9 mouse cellular contexts compared by ENCODE assay signal in the genomic region with DNA sequence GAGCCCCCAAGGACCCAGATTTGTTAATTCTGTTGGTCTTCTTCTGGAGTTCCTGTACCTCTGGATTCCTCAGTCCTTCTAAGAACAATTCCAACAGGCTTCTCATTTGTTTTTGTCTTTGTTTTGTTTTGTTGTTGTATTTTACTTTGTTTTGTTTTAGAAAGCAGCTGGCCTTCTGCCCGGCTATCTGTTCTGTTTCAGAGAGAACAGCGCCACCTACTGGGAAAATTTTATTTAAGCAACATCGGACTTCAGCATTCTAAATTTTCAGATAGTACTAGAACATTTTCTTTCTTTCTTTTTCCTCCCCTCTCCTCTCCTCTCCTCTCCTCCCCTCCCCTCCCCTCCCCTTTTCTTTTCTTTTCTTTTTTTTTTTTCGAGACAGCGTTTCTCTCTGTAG.
DNase-seq lines count a peak whose midpoint lies in the region; ATAC-seq and TF ChIP-seq lines count a peak whose summit lies in the region.
"Had no signal": no experiment of that assay in that cellular context is flagged by ENCODE, and none has a peak within 500 bp of the region (broad histone marks: within the 10 kb centered on the region; RNA-seq: fewer than 3 reads in every experiment).

No protein-coding gene starts in this region.

- no peak for ATAC-seq in intestine, postnatal 0 days
- no peak for ATAC-seq in intestine, embryonic 15.5 days
- no peak for ATAC-seq in embryonic facial prominence, embryonic 14.5 days (ENCODE audit: low read depth)
- ATAC-seq in limb, embryonic 11.5 days (ENCODE audit: insufficient number of reproducible peaks, low FRiP score, low TSS enrichment, low read depth), result no peak

- no peak overlapping the region for H3K9ac ChIP-seq in intestine, postnatal 0 days (ENCODE audit: low read depth, low read length)
- H3K9ac ChIP-seq in intestine, embryonic 15.5 days, result no peak overlapping the region
- H3K9ac ChIP-seq in embryonic facial prominence, embryonic 14.5 days (ENCODE audit: low read depth, low read length), result no peak overlapping the region
- H3K9ac ChIP-seq in limb, embryonic 11.5 days (ENCODE audit: low read length), result no peak overlapping the region
- H3K9ac ChIP-seq: embryonic facial prominence, embryonic 15.5 days had no signal

- H3K4me1 ChIP-seq in intestine, postnatal 0 days (replicated peaks; ENCODE audit: control insufficient read depth, insufficient read depth, low read length), result no peaks in the 10 kb centered on the region
- H3K4me1 ChIP-seq in intestine, embryonic 15.5 days (replicated peaks), result no peaks in the 10 kb centered on the region
- H3K4me1 ChIP-seq in embryonic facial prominence, embryonic 14.5 days (ENCODE audit: control insufficient read depth, insufficient read depth, low read length), result no peaks in the 10 kb centered on the region
- 0 out of 2 replicates have a peak, but pooled peaks cover 2% of the 10 kb centered on the region for H3K4me1 ChIP-seq in limb, embryonic 11.5 days (ENCODE audit: control insufficient read depth, insufficient read depth, low read length)
- H3K4me1 ChIP-seq: embryonic facial prominence, embryonic 15.5 days had no signal

- no peak overlapping the region for H3K4me3 ChIP-seq in intestine, postnatal 0 days (ENCODE audit: low read depth, low read length)
- no peak overlapping the region for H3K4me3 ChIP-seq in intestine, embryonic 15.5 days (replicated peaks)
- no peak overlapping the region for H3K4me3 ChIP-seq in embryonic facial prominence, embryonic 14.5 days (ENCODE audit: low read depth, low read length)
- H3K4me3 ChIP-seq in limb, embryonic 11.5 days (ENCODE audit: low read depth, low read length), result no peak overlapping the region
- H3K4me3 ChIP-seq: embryonic facial prominence, embryonic 15.5 days had no signal

- peak; percentile 71 for TF ChIP-seq CTCF in intestine, postnatal 0 days (IDR thresholded peaks at IDR 0.05; ENCODE audit: low read depth)

- no peak overlapping the region for H3K27ac ChIP-seq in intestine, postnatal 0 days (ENCODE audit: low read depth, low read length)
- H3K27ac ChIP-seq in intestine, embryonic 15.5 days, result no peak overlapping the region
- H3K27ac ChIP-seq in embryonic facial prominence, embryonic 14.5 days (replicated peaks; ENCODE audit: low read depth, low read length), result no peak overlapping the region
- no peak overlapping the region for H3K27ac ChIP-seq in limb, embryonic 11.5 days (replicated peaks; ENCODE audit: low read depth, low read length)
- H3K27ac ChIP-seq: embryonic facial prominence, embryonic 15.5 days had no signal

- no peaks in the 10 kb centered on the region for H3K27me3 ChIP-seq in intestine, postnatal 0 days (replicated peaks; ENCODE audit: control insufficient read depth, insufficient read depth, low read length)
- H3K27me3 ChIP-seq in intestine, embryonic 15.5 days (replicated peaks), result no peaks in the 10 kb centered on the region
- no peaks in the 10 kb centered on the region for H3K27me3 ChIP-seq in embryonic facial prominence, embryonic 14.5 days (replicated peaks; ENCODE audit: control insufficient read depth, insufficient read depth, low read length)
- no peaks in the 10 kb centered on the region for H3K27me3 ChIP-seq in limb, embryonic 11.5 days (ENCODE audit: control insufficient read depth, insufficient read depth, low read length)
- H3K27me3 ChIP-seq: embryonic facial prominence, embryonic 15.5 days had no signal

- H3K36me3 ChIP-seq in intestine, postnatal 0 days (ENCODE audit: control insufficient read depth, insufficient read depth), result no peaks in the 10 kb centered on the region
- no peaks in the 10 kb centered on the region for H3K36me3 ChIP-seq in intestine, embryonic 15.5 days
- no peaks in the 10 kb centered on the region for H3K36me3 ChIP-seq in embryonic facial prominence, embryonic 14.5 days (ENCODE audit: control insufficient read depth, insufficient read depth, low read length)
- no peaks in the 10 kb centered on the region for H3K36me3 ChIP-seq in limb, embryonic 11.5 days (ENCODE audit: control insufficient read depth, insufficient read depth, low read length)
- H3K36me3 ChIP-seq: embryonic facial prominence, embryonic 15.5 days had no signal

- WGBS in intestine, postnatal 0 days, result 3% methylated on average over 3 of the region's 5 CpGs
- WGBS in intestine, embryonic 15.5 days, result 6% methylated on average over 3 of the region's 5 CpGs
- 7% methylated on average over 3 of the region's 5 CpGs for WGBS in embryonic facial prominence, embryonic 14.5 days
- 3% methylated on average over 3 of the region's 5 CpGs for WGBS in limb, embryonic 11.5 days

- H3K9me3 ChIP-seq in intestine, postnatal 0 days (ENCODE audit: control insufficient read depth), result no peaks in the 10 kb centered on the region
- no peaks in the 10 kb centered on the region for H3K9me3 ChIP-seq in intestine, embryonic 15.5 days
- no peaks in the 10 kb centered on the region for H3K9me3 ChIP-seq in embryonic facial prominence, embryonic 14.5 days (ENCODE audit: control insufficient read depth, low read length)
- H3K9me3 ChIP-seq in limb, embryonic 11.5 days (ENCODE audit: control insufficient read depth, low read length), result no peaks in the 10 kb centered on the region
- H3K9me3 ChIP-seq: embryonic facial prominence, embryonic 15.5 days had no signal

- peak; percentile 5 for DNase-seq in CD4-positive helper T cell, adult 2 months (ENCODE audit: low read depth, low spot score)
- DNase-seq in R1 (ENCODE audit: low read depth, low spot score), result peak; percentile 71
- peak; percentile 92 for DNase-seq in embryonic facial prominence, embryonic 14.5 days (ENCODE audit: low spot score)
- DNase-seq in limb, embryonic 11.5 days (ENCODE audit: low spot score), result peak; percentile 40
- DNase-seq in right cerebral cortex, postnatal 4 days, result peak; percentile 69
- no peak for DNase-seq in frontal cortex, postnatal 10 days (ENCODE audit: low spot score in 2 of 2)

- H3K4me2 ChIP-seq in intestine, postnatal 0 days (replicated peaks; ENCODE audit: low read depth), result no peak overlapping the region
- H3K4me2 ChIP-seq in intestine, embryonic 15.5 days (replicated peaks), result no peak overlapping the region
- H3K4me2 ChIP-seq in embryonic facial prominence, embryonic 14.5 days (ENCODE audit: low read depth, low read length), result no peak overlapping the region
- H3K4me2 ChIP-seq in limb, embryonic 11.5 days (ENCODE audit: low read depth, severe bottlenecking), result no peak overlapping the region
- H3K4me2 ChIP-seq: embryonic facial prominence, embryonic 15.5 days had no signal

Comparison
In these comparisons a context has a peak if more than half of its experiments do, and no peak if none do; other contexts are left out.
1. DNase-seq: peak in CD4-positive helper T cell, adult 2 months (single experiment), R1 (single experiment), embryonic facial prominence, embryonic 14.5 days (single experiment), limb, embryonic 11.5 days (single experiment) and right cerebral cortex, postnatal 4 days (single experiment); none in frontal cortex, postnatal 10 days (0 of 2).